Mouse (Mus musculus) neural tube, embryonic 15.5 days (tissue): ENCODE results near the gene Ndufa7. TPM values are rescaled to one million over a fixed set of nuclear protein-coding genes. Genes with fewer than 3 reads are reported as not detected.
"Not testable (repeated sequence)": the region's sequence is repeated elsewhere in the genome, so short reads cannot be mapped to it uniquely, and the experiment has no call there.

ENCODE experiments used
- ATAC-seq: fragments of 200-750 bp; cut with Nextera tagmentation; 2 replicates; pipeline ENCODE4 v1.8.0; 2017; ENCODE audit warnings: mild to moderate bottlenecking, moderate TSS enrichment, moderate library complexity; ENCODE audit not compliant: low FRiP score
- H3K27ac ChIP-seq: fragments of 300-500 bp; sonication (generic); replicated peaks from 2 replicates; pipeline ENCODE4 v1.5.1; 2015; ENCODE audit warnings: mild to moderate bottlenecking, inconsistent platforms
- H3K27me3 ChIP-seq: fragments of 300-500 bp; sonication (generic); replicated peaks from 2 replicates; pipeline ENCODE4 v1.6.1; 2015; ENCODE audit warnings: inconsistent platforms
- H3K36me3 ChIP-seq: fragments of 300-500 bp; sonication (generic); 2 replicates; pipeline ENCODE4 v1.6.1; 2015; ENCODE audit warnings: inconsistent platforms
- H3K4me1 ChIP-seq: fragments of 300-500 bp; sonication (generic); 2 replicates; pipeline ENCODE4 v1.6.1; 2015; ENCODE audit warnings: inconsistent platforms
- H3K4me2 ChIP-seq: fragments of 300-500 bp; sonication (generic); 2 replicates; pipeline ENCODE4 v1.6.1; 2015; ENCODE audit warnings: inconsistent platforms, mild to moderate bottlenecking, moderate library complexity
- H3K4me3 ChIP-seq: fragments of 300-500 bp; sonication (generic); replicated peaks from 2 replicates; pipeline ENCODE4 v1.5.1; 2015; ENCODE audit warnings: mild to moderate bottlenecking, inconsistent platforms
- H3K9ac ChIP-seq: fragments of 300-500 bp; sonication (generic); replicated peaks from 2 replicates; pipeline ENCODE4 v1.6.1; 2015; ENCODE audit warnings: mild to moderate bottlenecking, inconsistent platforms
- H3K9me3 ChIP-seq: fragments of 300-500 bp; sonication (generic); replicated peaks from 2 replicates; pipeline ENCODE4 v1.6.1; 2016; ENCODE audit warnings: inconsistent platforms
- WGBS: fragments of 180-500 bp; shearing (Covaris S2); methylation state at CpG from one replicate; pipeline ENCODE4 v1.1.7; 2015; ENCODE audit warnings: mixed read lengths; 5-methylcytosine and 5-hydroxymethylcytosine counted together
- polyA plus RNA-seq: library from polyadenylated mRNA; unstranded; fragments of >200 nt; fragmentation: Nextera tagmentation; extraction: Ambion mirVana; gene quantifications from 2 replicates; pipeline ENCODE4 v1.2.1, GENCODE M21; 2015

Ndufa7 gene
- polyA plus RNA-seq, 1 experiment from 2014 or later: 564 TPM

GRCm38 (mm10) chr17:33829561-33829960, 5.2 kb downstream of the Ndufa7 start:
- no peak overlapping the region for H3K4me3 ChIP-seq
- H3K9ac ChIP-seq: no peak overlapping the region
- H3K27ac ChIP-seq: peak overlapping the region; percentile 18
- H3K9me3 ChIP-seq: no peaks in the 10 kb centered on the region
- no peak for ATAC-seq
- H3K4me2 ChIP-seq: no peak overlapping the region
- peaks cover 35% of the 10 kb centered on the region for H3K4me1 ChIP-seq
- 84% methylated on average over 10 of the region's 10 CpGs for WGBS
- H3K27me3 ChIP-seq: no peaks in the 10 kb centered on the region
- H3K36me3 ChIP-seq: peaks cover 53% of the 10 kb centered on the region

- Histone ChIP-seq H3K4me1 (peaks cover 19% of the 10 kb centered on the region), H3K4me2 (peak within 1 kb of the TSS; percentile 84), H3K4me3 (peak within 1 kb of the TSS; percentile 99), H3K9ac (peak within 1 kb of the TSS; percentile 76), H3K27me3 (no peaks in the 10 kb centered on the region), H3K36me3 (peaks cover 27% of the 10 kb centered on the region), H3K27ac (peak within 1 kb of the TSS; percentile 88), H3K9me3 (no peaks in the 10 kb centered on the region)
- ATAC-seq: peak; percentile 97
- under 1% methylated on average over 45 of the region's 45 CpGs for WGBS
These were observed 18.8 kb downstream of the Ndufa7 start, which contains the start of gene Cd320 for GRCm38 (mm10) chr17:33842966-33843795. TSS of gene Cd320 (plus strand) at chr17:33843091.

- ATAC-seq: no peak
- Histone ChIP-seq H3K4me3 (peak overlapping the region; percentile 99), H3K36me3 (peaks cover 28% of the 10 kb centered on the region), H3K27me3 (no peaks in the 10 kb centered on the region), H3K27ac (no peak overlapping the region), H3K9me3 (no peaks in the 10 kb centered on the region), H3K4me1 (peaks cover 19% of the 10 kb centered on the region), H3K9ac (peak overlapping the region; percentile 76), H3K4me2 (peak overlapping the region; percentile 84)
- 41% methylated on average over 1 of the region's 1 CpGs for WGBS
These were observed 19.8 kb downstream of the Ndufa7 start for GRCm38 (mm10) chr17:33844196-33844595.

- 93% methylated on average over 8 of the region's 8 CpGs for WGBS
These were observed 23.8 kb downstream of the Ndufa7 start for GRCm38 (mm10) chr17:33848139-33848538.

GRCm38 (mm10) chr17:33851331-33851730, 27.0 kb downstream of the Ndufa7 start:
- H3K4me2 ChIP-seq: no peak overlapping the region
- no peak overlapping the region for H3K4me3 ChIP-seq
- ATAC-seq: no peak
- no peaks in the 10 kb centered on the region for H3K4me1 ChIP-seq
- H3K9me3 ChIP-seq: no peaks in the 10 kb centered on the region
- H3K36me3 ChIP-seq: peaks cover 19% of the 10 kb centered on the region
- no peak overlapping the region for H3K27ac ChIP-seq
- H3K27me3 ChIP-seq: no peaks in the 10 kb centered on the region
- WGBS: 79% methylated on average over 1 of the region's 1 CpGs
- H3K9ac ChIP-seq: no peak overlapping the region

More at GRCm38 (mm10) chr17:33848139-33848538, 23.8 kb downstream of the Ndufa7 start:
- no peak overlapping the region for H3K4me3 ChIP-seq
- no peak overlapping the region for H3K4me2 ChIP-seq
- no peaks in the 10 kb centered on the region for H3K9me3 ChIP-seq
- no peak overlapping the region for H3K27ac ChIP-seq
- no peak for ATAC-seq
- no peaks in the 10 kb centered on the region for H3K27me3 ChIP-seq
- H3K4me1 ChIP-seq: peaks cover 19% of the 10 kb centered on the region
- no peak overlapping the region for H3K9ac ChIP-seq
- peaks cover 19% of the 10 kb centered on the region for H3K36me3 ChIP-seq

GRCm38 (mm10) chr17:33857816-33858215, 33.4 kb downstream of the Ndufa7 start:
- Histone ChIP-seq H3K9me3 (no peaks in the 10 kb centered on the region), H3K27ac (no peak overlapping the region), H3K4me2 (no peak overlapping the region), H3K4me3 (no peak overlapping the region), H3K9ac (no peak overlapping the region), H3K4me1 (no peaks in the 10 kb centered on the region), H3K36me3 (no peaks in the 10 kb centered on the region; the same call in 1 of the 2 replicates), H3K27me3 (no peaks in the 10 kb centered on the region)
- WGBS: 60% methylated on average over 4 of the region's 4 CpGs
- no peak for ATAC-seq

GRCm38 (mm10) chr17:33865330-33866030, 41.1 kb downstream of the Ndufa7 start:
- no peak overlapping the region for H3K9ac ChIP-seq
- H3K27me3 ChIP-seq: no peaks in the 10 kb centered on the region
- ATAC-seq: no peak
- no peak overlapping the region for H3K4me3 ChIP-seq
- H3K9me3 ChIP-seq: no peaks in the 10 kb centered on the region
- 48% methylated on average over 9 of the region's 9 CpGs for WGBS
- no peak overlapping the region for H3K4me2 ChIP-seq
- no peaks in the 10 kb centered on the region for H3K36me3 ChIP-seq
- no peak overlapping the region for H3K27ac ChIP-seq
- no peaks in the 10 kb centered on the region for H3K4me1 ChIP-seq

GRCm38 (mm10) chr17:33873537-33873936, 49.2 kb downstream of the Ndufa7 start, which contains the start of gene Gm7029:
TSS of gene Gm7029 (plus strand) at chr17:33873837.
- not testable (repeated sequence) for H3K36me3 ChIP-seq, ATAC-seq, H3K9ac ChIP-seq, H3K4me1 ChIP-seq, H3K27ac ChIP-seq, H3K4me2 ChIP-seq, H3K27me3 ChIP-seq, H3K4me3 ChIP-seq, H3K9me3 ChIP-seq
- 66% methylated on average over 3 of the region's 12 CpGs for WGBS

- H3K9me3 ChIP-seq: no peaks in the 10 kb centered on the region
- no peak overlapping the region for H3K4me2 ChIP-seq
- no peaks in the 10 kb centered on the region for H3K27me3 ChIP-seq
- H3K36me3 ChIP-seq: no peaks in the 10 kb centered on the region
- no peaks in the 10 kb centered on the region for H3K4me1 ChIP-seq
- H3K4me3 ChIP-seq: no peak overlapping the region
- WGBS: 86% methylated on average over 11 of the region's 11 CpGs
- ATAC-seq: no peak
- H3K9ac ChIP-seq: no peak overlapping the region
- no peak overlapping the region for H3K27ac ChIP-seq
These were observed 50.0 kb downstream of the Ndufa7 start for GRCm38 (mm10) chr17:33874411-33874810.

- not testable (repeated sequence) for H3K27ac ChIP-seq, H3K4me1 ChIP-seq, H3K9ac ChIP-seq, H3K36me3 ChIP-seq, H3K9me3 ChIP-seq, ATAC-seq, H3K27me3 ChIP-seq, H3K4me2 ChIP-seq, H3K4me3 ChIP-seq
- WGBS: 87% methylated on average over 5 of the region's 5 CpGs
These were observed 51.4 kb downstream of the Ndufa7 start for GRCm38 (mm10) chr17:33875797-33876196.

- not testable (repeated sequence) for H3K4me2 ChIP-seq, H3K27me3 ChIP-seq, H3K36me3 ChIP-seq, H3K4me3 ChIP-seq, ATAC-seq, H3K27ac ChIP-seq, H3K4me1 ChIP-seq, H3K9ac ChIP-seq, H3K9me3 ChIP-seq
- 95% methylated on average over 10 of the region's 11 CpGs for WGBS
These were observed 59.9 kb downstream of the Ndufa7 start for GRCm38 (mm10) chr17:33884320-33884719.

GRCm38 (mm10) chr17:33887802-33888201, 63.4 kb downstream of the Ndufa7 start:
- not testable (repeated sequence) for H3K9me3 ChIP-seq, H3K4me3 ChIP-seq, H3K36me3 ChIP-seq, H3K27me3 ChIP-seq, H3K27ac ChIP-seq, H3K4me2 ChIP-seq, H3K9ac ChIP-seq, ATAC-seq
- H3K4me1 ChIP-seq: peaks cover 11% of the 10 kb centered on the region
- 74% methylated on average over 2 of the region's 2 CpGs for WGBS
